Mouse (Mus musculus): ENCODE measurements at regions not wholly inside any gene's neighbourhood (a gene's known extent, or its start where the extent isn't known, plus 50 kb on each side); places are given as distances from the start of the nearest gene placed in this dataset.

GRCm38 (mm10) chr6:103177851-103178250, 332.5 kb upstream of the Chl1 start:
- 44% methylated on average over 1 of the region's 1 CpGs for WGBS

GRCm38 (mm10) chr6:103183355-103183754, 327.0 kb upstream of the Chl1 start:
- no peaks in the 10 kb centered on the region for H3K36me3 ChIP-seq (ENCODE audit: control insufficient read depth, insufficient read depth)
- H3K4me3 ChIP-seq (replicated peaks; ENCODE audit: low read length), result no peak overlapping the region
- H3K9ac ChIP-seq (replicated peaks; ENCODE audit: low read depth, low read length), result no peak overlapping the region
- no peak overlapping the region for H3K27ac ChIP-seq (ENCODE audit: low read length)
- no peaks in the 10 kb centered on the region for H3K4me1 ChIP-seq (replicated peaks; ENCODE audit: control insufficient read depth, insufficient read depth, low read length)
- no peak for ATAC-seq
- no peaks in the 10 kb centered on the region for H3K9me3 ChIP-seq (ENCODE audit: control insufficient read depth, low read length)
- no peaks in the 10 kb centered on the region for H3K27me3 ChIP-seq (replicated peaks; ENCODE audit: control insufficient read depth, insufficient read depth, low read length)
- H3K4me2 ChIP-seq (ENCODE audit: low read length), result no peak overlapping the region

More at GRCm38 (mm10) chr6:103177851-103178250, 332.5 kb upstream of the Chl1 start:
- Histone ChIP-seq H3K4me2 (ENCODE audit: low read length) (no peak overlapping the region), H3K9ac (replicated peaks; ENCODE audit: low read depth, low read length) (no peak overlapping the region), H3K27ac (ENCODE audit: low read length) (no peak overlapping the region), H3K36me3 (ENCODE audit: control insufficient read depth, insufficient read depth) (no peaks in the 10 kb centered on the region), H3K4me3 (replicated peaks; ENCODE audit: low read length) (no peak overlapping the region), H3K27me3 (replicated peaks; ENCODE audit: control insufficient read depth, insufficient read depth, low read length) (no peaks in the 10 kb centered on the region), H3K9me3 (ENCODE audit: control insufficient read depth, low read length) (no peaks in the 10 kb centered on the region), H3K4me1 (replicated peaks; ENCODE audit: control insufficient read depth, insufficient read depth, low read length) (no peaks in the 10 kb centered on the region)
- ATAC-seq, result 0 out of 2 replicates have a peak, but pooled peaks have one; percentile 36

- 84% methylated on average over 6 of the region's 6 CpGs for WGBS
- no peak for ATAC-seq
- no peaks in the 10 kb centered on the region for H3K27me3 ChIP-seq (replicated peaks; ENCODE audit: control insufficient read depth, insufficient read depth, low read length)
- no peaks in the 10 kb centered on the region for H3K36me3 ChIP-seq (ENCODE audit: control insufficient read depth, insufficient read depth)
- H3K4me3 ChIP-seq (replicated peaks; ENCODE audit: low read length), result no peak overlapping the region
- H3K9me3 ChIP-seq (ENCODE audit: control insufficient read depth, low read length), result no peaks in the 10 kb centered on the region
- H3K27ac ChIP-seq (ENCODE audit: low read length), result no peak overlapping the region
- H3K4me2 ChIP-seq (ENCODE audit: low read length), result no peak overlapping the region
- H3K9ac ChIP-seq (replicated peaks; ENCODE audit: low read depth, low read length), result no peak overlapping the region
- H3K4me1 ChIP-seq (replicated peaks; ENCODE audit: control insufficient read depth, insufficient read depth, low read length), result peaks cover 3% of the 10 kb centered on the region; the same call in 1 of the 2 replicates
These were observed 313.5 kb upstream of the Chl1 start for GRCm38 (mm10) chr6:103196838-103197237.

- ATAC-seq, result 0 out of 2 replicates have a peak, but pooled peaks have one; percentile 33
- H3K9ac ChIP-seq (replicated peaks; ENCODE audit: low read depth, low read length), result no peak overlapping the region
- H3K4me2 ChIP-seq (ENCODE audit: low read length), result no peak overlapping the region
- no peaks in the 10 kb centered on the region for H3K36me3 ChIP-seq (ENCODE audit: control insufficient read depth, insufficient read depth)
- no peaks in the 10 kb centered on the region for H3K9me3 ChIP-seq (ENCODE audit: control insufficient read depth, low read length)
- WGBS, result 10% methylated on average over 1 of the region's 1 CpGs
- H3K4me3 ChIP-seq (replicated peaks; ENCODE audit: low read length), result no peak overlapping the region
- no peak overlapping the region for H3K27ac ChIP-seq (ENCODE audit: low read length)
- peaks cover 3% of the 10 kb centered on the region; the same call in 1 of the 2 replicates for H3K4me1 ChIP-seq (replicated peaks; ENCODE audit: control insufficient read depth, insufficient read depth, low read length)
- H3K27me3 ChIP-seq (replicated peaks; ENCODE audit: control insufficient read depth, insufficient read depth, low read length), result no peaks in the 10 kb centered on the region
These were observed 308.8 kb upstream of the Chl1 start for GRCm38 (mm10) chr6:103201605-103202004.

- ATAC-seq, result no peak; the same call in 1 of the 2 replicates
- Histone ChIP-seq H3K4me1 (replicated peaks; ENCODE audit: control insufficient read depth, insufficient read depth, low read length) (no peaks in the 10 kb centered on the region), H3K4me3 (replicated peaks; ENCODE audit: low read length) (no peak overlapping the region), H3K27ac (ENCODE audit: low read length) (no peak overlapping the region), H3K9ac (replicated peaks; ENCODE audit: low read depth, low read length) (no peak overlapping the region), H3K36me3 (ENCODE audit: control insufficient read depth, insufficient read depth) (no peaks in the 10 kb centered on the region), H3K4me2 (ENCODE audit: low read length) (no peak overlapping the region), H3K9me3 (ENCODE audit: control insufficient read depth, low read length) (no peaks in the 10 kb centered on the region), H3K27me3 (replicated peaks; ENCODE audit: control insufficient read depth, insufficient read depth, low read length) (no peaks in the 10 kb centered on the region)
These were observed 301.2 kb upstream of the Chl1 start for GRCm38 (mm10) chr6:103209202-103209601.

GRCm38 (mm10) chr6:103213160-103213559, 297.2 kb upstream of the Chl1 start:
- 71% methylated on average over 6 of the region's 6 CpGs for WGBS
- no peak for ATAC-seq

GRCm38 (mm10) chr6:103236896-103237295, 273.5 kb upstream of the Chl1 start:
- no peak for ATAC-seq

More at GRCm38 (mm10) chr6:103213160-103213559, 297.2 kb upstream of the Chl1 start:
- no peaks in the 10 kb centered on the region for H3K27me3 ChIP-seq (replicated peaks; ENCODE audit: control insufficient read depth, insufficient read depth, low read length)
- H3K4me2 ChIP-seq (ENCODE audit: low read length), result no peak overlapping the region
- H3K9me3 ChIP-seq (ENCODE audit: control insufficient read depth, low read length), result no peaks in the 10 kb centered on the region
- no peak overlapping the region for H3K4me3 ChIP-seq (replicated peaks; ENCODE audit: low read length)
- no peaks in the 10 kb centered on the region for H3K36me3 ChIP-seq (ENCODE audit: control insufficient read depth, insufficient read depth)
- H3K27ac ChIP-seq (ENCODE audit: low read length), result no peak overlapping the region
- no peak overlapping the region for H3K9ac ChIP-seq (replicated peaks; ENCODE audit: low read depth, low read length)
- no peaks in the 10 kb centered on the region for H3K4me1 ChIP-seq (replicated peaks; ENCODE audit: control insufficient read depth, insufficient read depth, low read length)

GRCm38 (mm10) chr6:103268984-103269383, 241.4 kb upstream of the Chl1 start:
- Histone ChIP-seq H3K27ac (ENCODE audit: low read length) (no peak overlapping the region), H3K4me3 (replicated peaks; ENCODE audit: low read length) (no peak overlapping the region), H3K9ac (replicated peaks; ENCODE audit: low read depth, low read length) (no peak overlapping the region), H3K9me3 (ENCODE audit: control insufficient read depth, low read length) (no peaks in the 10 kb centered on the region), H3K4me2 (ENCODE audit: low read length) (no peak overlapping the region), H3K4me1 (replicated peaks; ENCODE audit: control insufficient read depth, insufficient read depth, low read length) (no peaks in the 10 kb centered on the region), H3K36me3 (ENCODE audit: control insufficient read depth, insufficient read depth) (no peaks in the 10 kb centered on the region), H3K27me3 (replicated peaks; ENCODE audit: control insufficient read depth, insufficient read depth, low read length) (no peaks in the 10 kb centered on the region)
- 66% methylated on average over 5 of the region's 5 CpGs for WGBS
- no peak for ATAC-seq

More at GRCm38 (mm10) chr6:103236896-103237295, 273.5 kb upstream of the Chl1 start:
- Histone ChIP-seq H3K9me3 (ENCODE audit: control insufficient read depth, low read length) (no peaks in the 10 kb centered on the region), H3K9ac (replicated peaks; ENCODE audit: low read depth, low read length) (no peak overlapping the region), H3K27me3 (replicated peaks; ENCODE audit: control insufficient read depth, insufficient read depth, low read length) (no peaks in the 10 kb centered on the region), H3K4me3 (replicated peaks; ENCODE audit: low read length) (no peak overlapping the region), H3K4me1 (replicated peaks; ENCODE audit: control insufficient read depth, insufficient read depth, low read length) (no peaks in the 10 kb centered on the region), H3K4me2 (ENCODE audit: low read length) (no peak overlapping the region), H3K36me3 (ENCODE audit: control insufficient read depth, insufficient read depth) (no peaks in the 10 kb centered on the region), H3K27ac (ENCODE audit: low read length) (no peak overlapping the region)

GRCm38 (mm10) chr6:103272216-103272615, 238.2 kb upstream of the Chl1 start:
- Histone ChIP-seq H3K4me3 (replicated peaks; ENCODE audit: low read length) (no peak overlapping the region), H3K27ac (ENCODE audit: low read length) (no peak overlapping the region), H3K4me2 (ENCODE audit: low read length) (no peak overlapping the region), H3K36me3 (ENCODE audit: control insufficient read depth, insufficient read depth) (no peaks in the 10 kb centered on the region), H3K9ac (replicated peaks; ENCODE audit: low read depth, low read length) (no peak overlapping the region), H3K27me3 (replicated peaks; ENCODE audit: control insufficient read depth, insufficient read depth, low read length) (no peaks in the 10 kb centered on the region), H3K4me1 (replicated peaks; ENCODE audit: control insufficient read depth, insufficient read depth, low read length) (no peaks in the 10 kb centered on the region), H3K9me3 (ENCODE audit: control insufficient read depth, low read length) (no peaks in the 10 kb centered on the region)
- no peak for ATAC-seq
- 88% methylated on average over 3 of the region's 3 CpGs for WGBS

- Histone ChIP-seq H3K9ac (replicated peaks; ENCODE audit: low read depth, low read length) (no peak overlapping the region), H3K27ac (ENCODE audit: low read length) (no peak overlapping the region), H3K4me1 (replicated peaks; ENCODE audit: control insufficient read depth, insufficient read depth, low read length) (no peaks in the 10 kb centered on the region), H3K4me2 (ENCODE audit: low read length) (no peak overlapping the region), H3K9me3 (ENCODE audit: control insufficient read depth, low read length) (no peaks in the 10 kb centered on the region), H3K27me3 (replicated peaks; ENCODE audit: control insufficient read depth, insufficient read depth, low read length) (no peaks in the 10 kb centered on the region), H3K4me3 (replicated peaks; ENCODE audit: low read length) (no peak overlapping the region), H3K36me3 (ENCODE audit: control insufficient read depth, insufficient read depth) (no peaks in the 10 kb centered on the region)
- ATAC-seq, result no peak
- WGBS, result 55% methylated on average over 4 of the region's 4 CpGs
These were observed 235.3 kb upstream of the Chl1 start for GRCm38 (mm10) chr6:103275071-103275470.
